Mouse (Mus musculus) spleen, adult 2 months (tissue): ENCODE measurements around the gene Qpctl.

ENCODE experiments used
- CTCF ChIP-seq: fragments of 200-500 bp; IDR thresholded peaks from 2 replicates; pipeline ENCODE4 v1.5.1; 2011; ENCODE audit warnings: mild to moderate bottlenecking, inconsistent platforms; ENCODE audit not compliant: insufficient read depth, insufficient read length, insufficient replicate concordance; ENCODE audit errors: extremely low read depth
- POLR2A ChIP-seq: fragments of 200-500 bp; IDR thresholded peaks from 2 replicates; pipeline ENCODE4 v1.6.1; 2011; ENCODE audit warnings: low read depth, low read length, inconsistent platforms

DNA sequence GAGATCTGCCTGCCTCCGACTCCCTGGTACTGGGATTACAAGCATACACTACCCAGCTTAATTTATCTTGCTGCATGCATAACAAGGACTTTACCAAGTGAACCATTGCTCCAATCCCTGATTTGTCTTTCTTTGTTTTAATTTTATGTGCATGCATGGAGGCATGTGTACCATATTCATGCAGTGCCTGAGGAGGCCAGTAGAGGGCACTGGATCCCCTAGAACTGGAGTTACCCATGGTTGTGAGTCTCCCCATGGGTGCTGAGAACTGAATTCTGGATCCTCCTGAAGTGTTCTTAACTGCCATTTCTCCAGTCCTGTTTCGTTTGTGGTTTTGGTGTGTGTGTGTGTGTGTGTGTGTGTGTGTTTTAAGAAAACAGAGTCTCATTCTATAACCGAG is 17.9 kb upstream of the Qpctl start:
- TF ChIP-seq POLR2A: no peak
- no peak for TF ChIP-seq CTCF
